Mouse (Mus musculus) lung, postnatal 0 days (tissue): ENCODE results near the gene Actc1.

Source experiments
- CTCF ChIP-seq: IDR thresholded peaks from 2 replicates; pipeline ENCODE4 v1.5.1; 2016; ENCODE audit warnings: antibody characterized with exemption, mild to moderate bottlenecking
- EP300 ChIP-seq: IDR thresholded peaks from 2 replicates; pipeline ENCODE4 v1.6.1; 2016; ENCODE audit warnings: antibody characterized with exemption, mild to moderate bottlenecking, control low read depth

- TF ChIP-seq CTCF (no peak), EP300 (no peak)
Observed at GRCm38 (mm10) chr2:114071876-114072275, 18.5 kb upstream of the Actc1 start.
